Mouse (Mus musculus): ENCODE data around the gene Cdh16.
"Not testable (repeated sequence)": the region's sequence is repeated elsewhere in the genome, so short reads cannot be mapped to it uniquely, and the experiment has no call there.

Gene Cdh16

DNA sequence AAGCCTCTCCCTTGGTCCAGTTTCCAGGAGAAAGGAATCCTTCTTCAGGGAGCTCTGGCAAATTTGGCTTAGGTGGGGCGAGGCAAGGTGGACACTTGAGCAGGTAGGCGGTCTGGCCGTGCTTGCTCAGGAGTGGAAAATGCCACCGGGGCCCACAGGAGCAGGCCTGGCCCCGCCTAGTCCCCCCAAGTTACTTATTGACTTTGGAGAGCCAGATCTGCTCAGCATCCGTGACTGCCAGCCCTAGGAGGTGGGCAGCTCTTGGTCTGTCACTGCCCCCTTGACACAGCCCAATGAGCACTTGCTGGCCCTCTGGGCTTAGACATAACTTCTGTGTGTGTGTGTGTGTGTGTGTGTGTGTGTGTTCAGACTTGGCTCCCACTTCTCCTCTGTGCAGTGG, at the start of gene Cdh16:
Gene Cdh16, minus strand, starts transcription at position 236 of the 400 bp plus-strand sequence.
- DNase-seq (ENCODE audit: low read depth in 1 of 2, low spot score in 2 of 2), result no peak

DNA sequence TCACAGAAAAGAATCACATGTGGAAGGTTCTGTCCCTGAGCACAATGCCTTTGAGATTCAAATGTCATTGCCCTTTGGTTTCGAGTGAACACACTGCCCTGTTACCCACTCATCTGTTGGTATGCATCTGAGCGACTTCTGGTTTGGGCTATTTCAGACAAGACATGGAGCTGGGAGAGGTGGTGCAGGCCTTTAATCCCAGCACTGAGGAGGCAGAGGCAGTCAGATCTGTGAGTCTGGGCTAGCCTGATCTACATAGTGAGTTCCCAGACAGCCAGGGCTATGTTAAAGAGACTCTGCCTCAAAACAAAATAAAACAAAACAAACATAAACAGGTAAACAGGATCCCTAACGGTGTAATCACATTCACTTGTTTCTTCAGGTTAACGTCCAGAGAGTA, 31.4 kb upstream of the Cdh16 start:
- no peak for DNase-seq (ENCODE audit: low read depth in 1 of 2, low spot score in 2 of 2)

DNA sequence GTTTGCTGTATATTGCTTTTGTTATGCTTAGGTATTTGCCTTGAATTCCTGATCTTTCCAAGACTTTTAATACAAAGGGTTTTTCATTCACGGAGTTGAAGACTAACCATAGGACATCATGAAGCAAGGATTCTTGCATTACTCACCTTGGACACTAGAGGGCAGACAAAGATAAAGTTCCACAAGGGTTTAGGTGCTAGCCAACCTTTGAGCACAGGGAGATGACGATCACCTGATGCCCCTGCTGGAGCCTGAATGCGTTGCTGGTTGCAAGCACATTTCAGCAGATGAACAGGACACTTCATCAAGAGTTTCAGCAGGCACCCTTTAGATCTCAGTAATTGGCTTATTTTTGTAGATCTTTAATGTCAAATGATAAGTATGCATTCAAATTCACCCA, 30.8 kb upstream of the Cdh16 start:
- DNase-seq (ENCODE audit: low read depth in 1 of 2, low spot score in 2 of 2), result peak in 1 of 2 experiments; percentile 21

DNA sequence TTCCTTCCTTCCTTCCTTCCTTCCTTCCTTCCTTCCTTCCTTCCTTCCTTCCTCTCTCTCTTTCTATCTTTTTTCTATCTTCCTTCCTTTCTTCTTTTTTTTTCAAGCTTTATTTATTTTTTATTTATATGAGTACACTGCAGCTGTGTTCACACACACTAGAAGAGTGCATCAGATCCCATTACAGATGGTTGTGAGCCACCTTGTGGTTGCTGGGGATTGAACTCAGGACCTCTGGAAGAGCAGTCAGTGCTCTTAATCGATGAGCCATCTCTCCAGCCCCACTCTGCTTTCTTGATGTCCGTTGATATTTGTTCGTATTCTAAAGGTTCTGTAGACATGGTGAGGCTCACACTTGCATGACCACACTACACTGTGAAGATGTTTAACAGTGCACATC, 20.0 kb upstream of the Cdh16 start:
- DNase-seq (ENCODE audit: low read depth in 1 of 2, low spot score in 2 of 2), result not testable (repeated sequence)

GRCm38 (mm10) chr8:104642324-104642654, 18.1 kb upstream of the Cdh16 start:
- no peak for DNase-seq (ENCODE audit: low read depth in 1 of 2, low spot score in 2 of 2)

- DNase-seq (ENCODE audit: low read depth in 1 of 2, low spot score in 2 of 2), result peak; percentile 39 to 52
Observed at GRCm38 (mm10) chr8:104641426-104642323, 17.5 kb upstream of the Cdh16 start, which contains the start of gene Ciao2b. Gene Ciao2b (minus strand): TSS chr8:104641965.

GRCm38 (mm10) chr8:104640831-104641370, 16.7 kb upstream of the Cdh16 start:
- DNase-seq (ENCODE audit: low read depth in 1 of 2, low spot score in 2 of 2), result no peak

DNA sequence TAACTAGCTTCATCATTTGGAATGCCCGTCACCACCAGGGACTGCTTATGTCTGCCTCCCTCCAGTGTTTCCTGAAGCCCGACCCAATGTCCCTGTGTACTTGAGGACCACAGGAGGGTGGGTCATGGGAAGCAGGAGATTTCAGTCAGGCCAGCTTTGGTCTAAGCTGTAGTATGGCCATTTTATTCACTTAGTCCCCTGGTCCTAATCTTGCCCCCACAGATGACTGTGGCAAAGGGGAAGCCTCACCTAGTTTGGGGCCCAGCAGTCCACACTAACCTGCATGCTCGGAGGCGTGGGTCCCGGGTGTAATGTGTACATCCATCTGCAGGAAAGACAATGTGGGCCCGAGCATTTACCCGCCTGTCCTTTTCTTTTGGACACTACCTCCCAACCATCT, 16.0 kb upstream of the Cdh16 start:
- DNase-seq (ENCODE audit: low read depth in 1 of 2, low spot score in 2 of 2), result no peak

DNA sequence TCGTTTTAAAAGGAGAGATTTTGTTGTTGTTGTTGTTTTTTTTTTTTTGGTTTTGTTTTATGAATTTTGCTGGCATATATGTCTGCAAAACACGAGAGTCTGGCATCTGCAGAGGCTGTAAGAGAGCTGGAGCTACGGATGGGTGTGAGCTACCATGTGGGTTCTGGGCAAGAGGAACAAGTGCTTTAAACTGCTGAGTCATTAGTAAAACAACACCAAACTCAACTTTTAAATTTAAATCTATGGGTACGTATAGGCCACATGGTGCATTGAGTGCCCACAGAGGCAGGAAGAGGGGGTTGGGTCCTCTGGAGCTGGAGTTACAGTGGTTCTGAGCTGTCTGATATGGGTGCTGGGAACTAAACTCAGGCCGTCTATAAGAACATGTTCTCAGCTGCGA, 13.8 kb upstream of the Cdh16 start:
- no peak for DNase-seq (ENCODE audit: low read depth in 1 of 2, low spot score in 2 of 2)

DNA sequence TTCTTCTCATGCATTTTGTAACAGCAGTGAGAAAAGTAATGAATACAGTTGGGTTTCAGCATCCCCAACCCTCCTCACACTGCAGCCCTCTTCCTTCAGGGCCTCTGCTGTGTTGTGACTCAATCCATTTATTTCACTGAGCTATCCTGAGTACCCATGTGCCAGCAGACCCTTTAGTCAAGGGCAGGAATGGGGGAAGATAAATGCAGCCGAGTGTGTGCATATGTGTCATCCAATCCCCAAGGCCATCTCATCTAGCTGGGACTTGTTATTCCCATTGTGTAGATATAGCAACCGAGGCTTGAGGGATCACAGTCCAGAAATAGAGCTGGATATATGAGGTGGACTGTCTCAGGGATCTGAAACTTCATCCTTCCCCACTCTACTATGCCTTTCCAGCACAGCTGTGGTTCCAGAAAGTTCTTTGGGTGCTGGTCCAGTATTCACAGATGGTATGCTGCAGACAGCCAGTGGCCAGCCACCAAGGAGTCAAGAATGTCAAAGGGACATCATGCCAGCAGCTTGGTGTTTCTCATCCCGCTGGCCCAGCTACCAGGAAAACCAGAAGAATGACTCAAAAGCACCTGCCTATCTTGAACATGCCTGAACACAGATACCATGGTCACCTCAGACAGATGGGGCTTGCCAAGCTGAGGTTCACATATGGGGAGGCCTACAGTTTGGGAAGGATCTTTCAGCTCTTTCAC, 11.0 kb upstream of the Cdh16 start:
- DNase-seq (ENCODE audit: low read depth in 1 of 2, low spot score in 2 of 2), result no peak

DNA sequence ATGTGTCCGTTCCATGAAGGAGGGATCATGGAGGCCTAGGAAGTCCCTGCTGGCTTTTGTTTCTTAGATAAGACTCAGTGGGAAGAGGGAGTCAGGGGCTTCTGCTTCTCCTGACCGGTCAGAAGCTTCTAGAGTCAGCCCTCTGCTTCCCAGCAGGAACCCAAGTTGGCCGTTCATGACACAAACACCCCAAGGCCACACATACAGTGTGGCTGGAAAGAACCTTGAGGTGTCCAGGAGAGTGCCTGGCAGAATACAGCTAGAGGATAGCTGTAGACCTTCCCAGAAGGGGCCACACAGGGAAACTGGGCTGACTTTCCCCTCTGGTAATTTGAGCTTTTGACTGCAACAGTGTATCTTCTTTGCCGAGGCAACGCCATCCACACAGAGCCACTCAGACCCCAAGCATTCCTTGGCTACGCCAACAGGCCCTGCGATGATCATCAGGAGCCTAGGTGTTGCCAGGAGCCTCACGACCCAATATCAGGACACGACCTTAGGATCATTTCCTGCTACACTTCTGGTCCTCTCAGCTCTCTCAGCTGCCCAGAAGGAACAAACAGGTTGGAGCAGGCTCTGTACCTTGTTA, 9.1 kb upstream of the Cdh16 start:
- DNase-seq (ENCODE audit: low read depth in 1 of 2, low spot score in 2 of 2), result no peak

DNA sequence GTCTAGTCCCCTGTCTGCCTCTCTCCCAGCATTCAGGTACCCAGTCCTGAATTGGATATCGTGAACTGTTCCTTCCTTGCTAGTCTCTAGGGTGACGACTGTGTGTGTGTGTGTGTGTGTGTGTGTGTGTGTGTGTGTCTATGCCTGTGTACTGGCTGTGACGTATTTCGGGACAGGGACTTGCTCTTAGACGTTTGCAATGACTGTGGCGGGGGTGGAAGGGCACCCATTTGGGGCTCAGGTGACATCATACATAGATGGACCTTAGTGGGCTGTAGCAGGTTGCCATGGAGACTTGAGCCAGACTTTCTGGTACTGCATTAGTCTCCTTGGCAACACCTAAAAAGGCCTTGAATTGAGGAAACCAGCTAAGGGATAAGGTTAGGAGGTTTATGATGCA, 8.3 kb upstream of the Cdh16 start:
- no peak for DNase-seq (ENCODE audit: low read depth in 1 of 2, low spot score in 2 of 2)

DNA sequence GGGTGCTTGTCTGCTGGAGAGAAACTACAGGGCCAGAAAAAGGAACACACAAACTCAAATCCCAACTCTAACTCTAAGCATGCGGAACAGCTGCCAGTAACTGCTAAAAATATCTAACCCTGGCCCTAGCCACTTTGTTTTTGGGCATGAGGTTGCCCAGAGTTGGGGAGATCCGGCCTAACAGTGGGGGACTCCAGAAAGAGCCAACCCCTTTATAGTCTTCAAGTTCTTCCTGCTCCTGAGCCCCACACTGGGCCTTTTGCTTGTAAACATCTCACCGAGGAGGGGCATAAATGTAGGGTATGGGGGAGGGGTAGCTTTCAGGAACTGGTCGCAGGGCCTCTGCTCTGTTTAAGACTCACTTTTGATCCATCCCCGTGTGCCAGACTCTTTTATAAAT, 7.8 kb upstream of the Cdh16 start:
- DNase-seq (ENCODE audit: low read depth in 1 of 2, low spot score in 2 of 2), result no peak

DNA sequence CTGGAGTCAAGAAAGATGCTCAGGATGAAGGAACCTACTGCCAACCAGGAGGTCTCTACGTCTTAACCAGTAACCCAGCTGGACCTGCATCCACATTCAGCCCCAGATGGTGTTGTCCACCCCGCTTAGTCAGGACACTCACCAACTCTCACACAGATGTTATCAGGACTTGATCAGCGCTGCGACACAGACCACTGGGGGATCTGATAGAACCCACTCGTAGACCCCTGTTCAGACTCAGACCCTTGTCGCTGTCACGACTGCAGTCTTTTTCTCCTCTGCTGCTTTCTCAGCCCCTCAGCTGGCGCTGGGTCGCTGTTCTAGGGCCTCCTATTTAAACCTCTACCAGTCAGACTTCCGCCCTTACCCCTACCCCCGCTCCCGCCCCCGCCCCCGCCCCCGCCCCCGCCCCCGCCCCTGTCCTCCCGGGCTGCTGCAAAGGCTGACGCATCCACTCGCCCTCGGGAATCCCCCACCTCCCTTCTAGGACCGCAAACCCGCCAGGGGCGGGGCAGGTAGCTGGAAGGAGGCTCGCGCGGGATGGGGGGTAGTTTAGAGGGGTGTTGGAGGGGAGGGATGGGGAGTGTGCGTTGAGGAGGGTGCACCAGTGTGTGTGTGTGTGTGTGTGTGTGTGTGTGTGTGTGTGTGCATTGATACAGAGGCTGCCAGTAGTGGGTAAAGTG, 6.9 kb upstream of the Cdh16 start, which contains the start of gene Rrad:
Gene Rrad, minus strand, starts transcription at position 347 of the 683 bp plus-strand sequence.
- peak in 1 of 2 experiments; percentile 50 for DNase-seq (ENCODE audit: low read depth in 1 of 2, low spot score in 2 of 2)

DNA sequence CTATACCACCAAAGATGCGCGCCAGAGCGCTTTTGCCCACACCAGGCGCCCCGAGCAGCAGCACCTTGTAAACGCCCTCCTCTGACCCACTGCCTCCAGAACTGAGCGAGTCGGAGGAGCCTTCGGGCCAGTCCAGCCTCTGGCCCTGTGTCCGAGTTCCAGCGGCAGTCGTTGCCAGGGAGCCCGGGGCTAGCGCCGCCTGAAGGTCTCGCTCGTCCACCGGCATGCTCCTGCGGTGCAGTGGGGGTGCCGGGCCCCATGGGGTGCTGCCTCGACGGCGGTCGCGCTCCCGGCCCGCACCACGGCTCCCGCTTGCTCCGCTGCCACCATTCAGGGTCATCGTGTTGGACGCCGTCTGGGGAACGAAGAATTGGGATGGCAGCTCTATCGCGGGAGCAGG, 6.4 kb upstream of the Cdh16 start:
- DNase-seq (ENCODE audit: low read depth in 1 of 2, low spot score in 2 of 2), result no peak

DNA sequence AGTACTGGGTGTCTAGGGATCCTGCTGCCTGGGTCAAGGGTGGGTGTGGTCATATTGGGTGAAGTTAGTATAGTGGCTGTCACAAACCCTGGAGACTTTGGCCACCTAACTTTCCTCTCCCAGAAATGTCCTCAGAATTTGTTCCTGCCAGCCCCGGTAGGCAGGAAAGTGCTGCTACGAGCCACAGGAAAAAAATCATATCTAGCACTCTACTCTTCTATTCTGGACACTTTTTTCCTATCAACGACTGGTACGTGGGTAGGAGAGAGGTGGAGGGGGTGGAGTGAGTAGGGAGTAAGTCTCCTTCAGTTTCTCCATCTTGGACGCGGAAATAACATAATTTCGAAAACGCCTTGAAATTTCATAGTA, 5.9 kb upstream of the Cdh16 start:
- no peak for DNase-seq (ENCODE audit: low read depth in 1 of 2, low spot score in 2 of 2)

DNA sequence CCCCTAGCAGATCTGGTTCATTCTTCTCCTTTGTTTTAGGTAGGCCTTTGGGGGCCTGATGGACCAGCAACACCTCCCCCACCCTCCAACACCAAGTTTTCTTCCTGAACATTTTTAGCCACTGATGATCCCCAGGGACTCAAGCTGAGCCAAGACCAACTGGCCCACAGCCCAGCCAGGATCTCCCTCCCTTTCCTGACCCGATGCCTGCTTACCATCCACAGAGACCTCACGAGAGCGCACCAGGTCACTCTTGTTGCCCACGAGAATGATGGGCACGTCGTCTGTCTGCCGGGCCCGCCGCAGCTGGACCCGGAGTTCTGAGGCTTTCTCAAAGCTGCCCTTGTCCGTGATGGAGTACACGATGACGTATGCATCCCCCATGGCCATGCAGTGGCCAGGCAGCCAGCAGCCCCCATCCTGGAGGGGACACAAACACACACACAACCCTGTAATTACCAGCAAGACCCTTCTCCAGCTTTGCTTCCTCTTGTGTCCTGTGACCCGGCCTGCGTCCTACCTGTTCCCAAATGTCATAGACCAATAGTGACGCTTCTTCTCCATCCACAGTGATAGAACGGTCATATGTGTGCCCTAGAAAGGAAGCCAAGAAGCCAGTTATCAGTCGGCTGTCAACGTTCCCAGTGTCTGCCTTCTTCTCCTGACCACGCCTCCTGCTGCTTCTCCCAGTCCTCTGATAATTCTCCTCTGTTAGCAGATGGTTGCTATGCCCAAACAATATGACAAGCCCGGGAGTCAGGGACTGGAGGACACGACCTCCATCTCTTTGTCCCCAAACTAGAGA, 5.3 kb upstream of the Cdh16 start:
- DNase-seq (ENCODE audit: low read depth in 1 of 2, low spot score in 2 of 2), result no peak

GRCm38 (mm10) chr8:104628402-104628801, 4.2 kb upstream of the Cdh16 start:
- DNase-seq (ENCODE audit: low read depth in 1 of 2, low spot score in 2 of 2), result no peak

- no peak for DNase-seq (ENCODE audit: low read depth in 1 of 2, low spot score in 2 of 2)
Observed at GRCm38 (mm10) chr8:104627065-104627740, 3.0 kb upstream of the Cdh16 start.

DNA sequence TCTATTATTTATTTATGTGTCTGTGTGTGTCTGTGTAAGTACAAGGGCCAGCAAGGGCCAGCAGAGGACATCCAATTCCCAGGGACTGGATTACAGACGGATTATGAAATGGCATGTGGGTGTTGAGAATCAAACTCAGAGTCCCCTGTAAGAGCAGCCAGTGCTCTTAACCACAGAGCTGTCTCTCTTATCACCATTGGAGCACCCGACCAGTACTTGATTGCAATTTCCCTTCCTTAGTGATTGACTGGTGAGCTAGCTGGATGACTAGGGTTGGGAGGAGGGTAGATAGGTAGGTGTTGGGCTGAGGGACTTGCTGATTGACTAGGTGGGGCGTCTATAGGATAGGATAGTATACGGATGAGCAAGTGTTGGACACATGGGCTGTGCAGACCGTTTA, 3.4 kb downstream of the Cdh16 start:
- no peak for DNase-seq (ENCODE audit: low read depth in 1 of 2, low spot score in 2 of 2)

All from monocyte, adult 2 months (primary cell).